Mouse (Mus musculus) limb, embryonic 13.5 days (tissue): Measurements from ENCODE around the gene Inpp5d. TPM values are rescaled to one million over a fixed set of nuclear protein-coding genes. Genes with fewer than 3 reads are reported as not detected.
"Not testable (repeated sequence)": the region's sequence is repeated elsewhere in the genome, so short reads cannot be mapped to it uniquely, and the experiment has no call there.

ENCODE experiments used
- ATAC-seq: fragments of 200-750 bp; cut with Nextera tagmentation; 2 replicates; pipeline ENCODE4 v1.8.0; 2017; ENCODE audit warnings: low read depth, moderate number of reproducible peaks, moderate TSS enrichment; ENCODE audit not compliant: low FRiP score
- H3K27ac ChIP-seq: fragments of 300-500 bp; sonication (generic); 2 replicates; pipeline ENCODE4 v1.5.1; 2015; ENCODE audit warnings: inconsistent platforms, mild to moderate bottlenecking, moderate library complexity
- H3K27me3 ChIP-seq: fragments of 300-500 bp; sonication (generic); 2 replicates; pipeline ENCODE4 v1.6.1; 2015; ENCODE audit warnings: mild to moderate bottlenecking, inconsistent platforms
- H3K36me3 ChIP-seq: fragments of 300-500 bp; sonication (generic); 2 replicates; pipeline ENCODE4 v1.6.1; 2015; ENCODE audit warnings: inconsistent platforms, mild to moderate bottlenecking, moderate library complexity
- H3K4me1 ChIP-seq: fragments of 300-500 bp; sonication (generic); 2 replicates; pipeline ENCODE4 v1.6.1; 2015; ENCODE audit warnings: inconsistent platforms
- H3K4me2 ChIP-seq: fragments of 300-500 bp; sonication (generic); replicated peaks from 2 replicates; pipeline ENCODE4 v1.6.1; 2015; ENCODE audit warnings: inconsistent platforms, mild to moderate bottlenecking, moderate library complexity
- H3K4me3 ChIP-seq: fragments of 300-500 bp; sonication (generic); 2 replicates; pipeline ENCODE4 v1.5.1; 2015; ENCODE audit warnings: moderate library complexity, mild to moderate bottlenecking, inconsistent platforms
- H3K9ac ChIP-seq: fragments of 300-500 bp; sonication (generic); 2 replicates; pipeline ENCODE4 v1.6.1; 2015; ENCODE audit warnings: mild to moderate bottlenecking, inconsistent platforms
- H3K9me3 ChIP-seq: fragments of 300-500 bp; sonication (generic); 2 replicates; pipeline ENCODE4 v1.6.1; 2016; ENCODE audit warnings: inconsistent platforms
- WGBS: fragments of 180-500 bp; shearing (Covaris S2); methylation state at CpG from one replicate; pipeline ENCODE4 v1.1.7; 2015; 5-methylcytosine and 5-hydroxymethylcytosine counted together
- polyA plus RNA-seq: library from polyadenylated mRNA; unstranded; fragments of >200 nt; fragmentation: Nextera tagmentation; extraction: Ambion mirVana; gene quantifications from 2 replicates; pipeline ENCODE4 v1.2.1, GENCODE M21; 2015

Gene Inpp5d
- polyA plus RNA-seq, 1 experiment from 2014 or later: 4.7 TPM

GRCm38 (mm10) chr1:87663992-87664391, 43.9 kb downstream of the Inpp5d start:
- 76% methylated on average over 2 of the region's 2 CpGs for WGBS
- Histone ChIP-seq H3K36me3 (no peaks in the 10 kb centered on the region), H3K4me3 (no peak overlapping the region), H3K9me3 (no peaks in the 10 kb centered on the region; the same call in 1 of the 2 replicates), H3K4me1 (0 out of 2 replicates have a peak, but pooled peaks cover 5% of the 10 kb centered on the region), H3K27ac (no peak overlapping the region), H3K9ac (no peak overlapping the region), H3K27me3 (no peaks in the 10 kb centered on the region), H3K4me2 (no peak overlapping the region)
- ATAC-seq: no peak

GRCm38 (mm10) chr1:87667006-87667405, 46.9 kb downstream of the Inpp5d start:
- H3K27me3 ChIP-seq: no peaks in the 10 kb centered on the region
- H3K4me2 ChIP-seq: no peak overlapping the region
- no peak overlapping the region for H3K27ac ChIP-seq
- ATAC-seq: no peak
- no peak overlapping the region for H3K9ac ChIP-seq
- no peaks in the 10 kb centered on the region; the same call in 1 of the 2 replicates for H3K9me3 ChIP-seq
- H3K36me3 ChIP-seq: no peaks in the 10 kb centered on the region
- H3K4me1 ChIP-seq: no peaks in the 10 kb centered on the region
- 71% methylated on average over 1 of the region's 1 CpGs for WGBS
- H3K4me3 ChIP-seq: no peak overlapping the region

- no peak overlapping the region for H3K27ac ChIP-seq
- no peak overlapping the region for H3K9ac ChIP-seq
- WGBS: 87% methylated on average over 7 of the region's 7 CpGs
- H3K9me3 ChIP-seq: no peaks in the 10 kb centered on the region; the same call in 1 of the 2 replicates
- H3K4me3 ChIP-seq: no peak overlapping the region
- H3K4me2 ChIP-seq: no peak overlapping the region
- no peaks in the 10 kb centered on the region for H3K4me1 ChIP-seq
- no peaks in the 10 kb centered on the region for H3K27me3 ChIP-seq
- no peaks in the 10 kb centered on the region for H3K36me3 ChIP-seq
- ATAC-seq: no peak
Observed at GRCm38 (mm10) chr1:87668300-87668699, 48.2 kb downstream of the Inpp5d start.

- Histone ChIP-seq H3K9ac (no peak overlapping the region), H3K36me3 (no peaks in the 10 kb centered on the region), H3K4me2 (no peak overlapping the region), H3K4me3 (no peak overlapping the region), H3K4me1 (no peaks in the 10 kb centered on the region), H3K9me3 (no peaks in the 10 kb centered on the region), H3K27ac (no peak overlapping the region), H3K27me3 (no peaks in the 10 kb centered on the region)
- WGBS: 62% methylated on average over 4 of the region's 4 CpGs
- ATAC-seq: no peak
Observed at GRCm38 (mm10) chr1:87671483-87671882, 51.4 kb downstream of the Inpp5d start.

GRCm38 (mm10) chr1:87673822-87674604, 53.9 kb downstream of the Inpp5d start:
- 65% methylated on average over 9 of the region's 9 CpGs for WGBS
- no peaks in the 10 kb centered on the region for H3K36me3 ChIP-seq
- no peak overlapping the region for H3K4me3 ChIP-seq
- H3K9ac ChIP-seq: no peak overlapping the region
- H3K4me1 ChIP-seq: no peaks in the 10 kb centered on the region
- no peak overlapping the region for H3K4me2 ChIP-seq
- H3K9me3 ChIP-seq: no peaks in the 10 kb centered on the region
- H3K27ac ChIP-seq: no peak overlapping the region
- no peaks in the 10 kb centered on the region for H3K27me3 ChIP-seq
- no peak for ATAC-seq

GRCm38 (mm10) chr1:87676006-87676405, 55.9 kb downstream of the Inpp5d start:
- Histone ChIP-seq H3K27me3 (no peaks in the 10 kb centered on the region), H3K27ac (no peak overlapping the region), H3K4me2 (no peak overlapping the region), H3K9me3 (no peaks in the 10 kb centered on the region), H3K9ac (no peak overlapping the region), H3K4me1 (no peaks in the 10 kb centered on the region), H3K36me3 (no peaks in the 10 kb centered on the region), H3K4me3 (no peak overlapping the region)
- ATAC-seq: no peak
- 67% methylated on average over 6 of the region's 6 CpGs for WGBS

GRCm38 (mm10) chr1:87679089-87679488, 59.0 kb downstream of the Inpp5d start:
- H3K9me3 ChIP-seq: no peaks in the 10 kb centered on the region
- H3K9ac ChIP-seq: no peak overlapping the region
- no peaks in the 10 kb centered on the region for H3K4me1 ChIP-seq
- H3K36me3 ChIP-seq: no peaks in the 10 kb centered on the region
- H3K27me3 ChIP-seq: no peaks in the 10 kb centered on the region
- WGBS: 77% methylated on average over 5 of the region's 5 CpGs
- no peak overlapping the region for H3K4me3 ChIP-seq
- no peak overlapping the region for H3K27ac ChIP-seq
- no peak for ATAC-seq
- H3K4me2 ChIP-seq: no peak overlapping the region

GRCm38 (mm10) chr1:87680950-87681349, 60.8 kb downstream of the Inpp5d start:
- Histone ChIP-seq H3K36me3 (no peaks in the 10 kb centered on the region), H3K4me1 (no peaks in the 10 kb centered on the region), H3K4me2 (no peak overlapping the region), H3K4me3 (no peak overlapping the region), H3K9ac (no peak overlapping the region), H3K27me3 (no peaks in the 10 kb centered on the region), H3K27ac (no peak overlapping the region), H3K9me3 (no peaks in the 10 kb centered on the region)
- 83% methylated on average over 4 of the region's 4 CpGs for WGBS
- ATAC-seq: no peak

GRCm38 (mm10) chr1:87682473-87682872, 62.4 kb downstream of the Inpp5d start:
- not testable (repeated sequence) for H3K36me3 ChIP-seq, H3K4me3 ChIP-seq, H3K4me1 ChIP-seq, H3K27me3 ChIP-seq, H3K27ac ChIP-seq, H3K9ac ChIP-seq, ATAC-seq, H3K9me3 ChIP-seq, H3K4me2 ChIP-seq
- WGBS: 82% methylated on average over 7 of the region's 7 CpGs

GRCm38 (mm10) chr1:87684071-87684470, 64.0 kb downstream of the Inpp5d start:
- no peaks in the 10 kb centered on the region for H3K9me3 ChIP-seq
- H3K27ac ChIP-seq: no peak overlapping the region
- H3K27me3 ChIP-seq: no peaks in the 10 kb centered on the region
- 93% methylated on average over 5 of the region's 5 CpGs for whole genome bisulfite sequencing
- no peak overlapping the region for H3K4me3 ChIP-seq
- peaks cover 6% of the 10 kb centered on the region; the same call in 1 of the 2 replicates for H3K4me1 ChIP-seq
- no peak for ATAC-seq
- H3K4me2 ChIP-seq: no peak overlapping the region
- H3K9ac ChIP-seq: no peak overlapping the region
- H3K36me3 ChIP-seq: no peaks in the 10 kb centered on the region

GRCm38 (mm10) chr1:87684791-87685190, 64.7 kb downstream of the Inpp5d start:
- WGBS: 89% methylated on average over 3 of the region's 3 CpGs
- no peaks in the 10 kb centered on the region for H3K36me3 ChIP-seq
- H3K4me1 ChIP-seq: peaks cover 6% of the 10 kb centered on the region; the same call in 1 of the 2 replicates
- H3K9me3 ChIP-seq: no peaks in the 10 kb centered on the region
- no peak overlapping the region for H3K27ac ChIP-seq
- H3K9ac ChIP-seq: no peak overlapping the region
- H3K4me2 ChIP-seq: no peak overlapping the region
- H3K4me3 ChIP-seq: no peak overlapping the region
- no peaks in the 10 kb centered on the region for H3K27me3 ChIP-seq
- ATAC-seq: no peak

GRCm38 (mm10) chr1:87686351-87686750, 66.2 kb downstream of the Inpp5d start:
- no peak overlapping the region for H3K4me3 ChIP-seq
- 57% methylated on average over 4 of the region's 4 CpGs for WGBS
- no peak overlapping the region for H3K9ac ChIP-seq
- H3K27me3 ChIP-seq: no peaks in the 10 kb centered on the region
- peaks cover 6% of the 10 kb centered on the region; the same call in 1 of the 2 replicates for H3K4me1 ChIP-seq
- H3K27ac ChIP-seq: no peak overlapping the region; the same call in 1 of the 2 replicates
- no peak for ATAC-seq
- no peak overlapping the region for H3K4me2 ChIP-seq
- H3K36me3 ChIP-seq: no peaks in the 10 kb centered on the region
- H3K9me3 ChIP-seq: no peaks in the 10 kb centered on the region

GRCm38 (mm10) chr1:87687009-87687408, 66.9 kb downstream of the Inpp5d start:
- H3K4me1 ChIP-seq: peaks cover 6% of the 10 kb centered on the region; the same call in 1 of the 2 replicates
- no peak overlapping the region for H3K4me3 ChIP-seq
- H3K27ac ChIP-seq: no peak overlapping the region
- no peaks in the 10 kb centered on the region for H3K27me3 ChIP-seq
- no peak overlapping the region for H3K4me2 ChIP-seq
- no peaks in the 10 kb centered on the region for H3K36me3 ChIP-seq
- no peaks in the 10 kb centered on the region for H3K9me3 ChIP-seq
- H3K9ac ChIP-seq: no peak overlapping the region
- WGBS: 21% methylated on average over 1 of the region's 1 CpGs
- peak; percentile 51; the same call in 1 of the 2 replicates for ATAC-seq
